8 mouse cellular contexts compared by ENCODE assay signal in genomic region chr5:64878526-64878925, GRCm38 (mm10). TPM values are rescaled to one million over a fixed set of nuclear protein-coding genes. Genes with fewer than 3 reads are reported as not detected.
DNase-seq lines count a peak whose midpoint lies in the region; ATAC-seq and TF ChIP-seq lines count a peak whose summit lies in the region.
"Had no signal": no experiment of that assay in that cellular context is flagged by ENCODE, and none has a peak within 500 bp of the region (broad histone marks: within the 10 kb centered on the region; RNA-seq: fewer than 3 reads in every experiment).

No protein-coding gene starts in this region.

- no peak for DNase-seq in kidney, adult 18-20 months
- peak; percentile 22 for DNase-seq in brain, embryonic 14.5 days (ENCODE audit: low read depth)
- DNase-seq in limb, embryonic 14.5 days (ENCODE audit: low spot score), result peak; percentile 49
- DNase-seq in B cell, adult 2 months, result no peak
- DNase-seq in left cerebral cortex, adult 11 months (ENCODE audit: low spot score), result no peak

- WGBS in kidney, embryonic 14.5 days, result 68% methylated on average over 2 of the region's 2 CpGs
- WGBS in limb, embryonic 14.5 days, result 41% methylated on average over 2 of the region's 2 CpGs

- H3K27me3 ChIP-seq in kidney, embryonic 14.5 days (ENCODE audit: control insufficient read depth, insufficient read depth, low read length), result no peaks in the 10 kb centered on the region
- H3K27me3 ChIP-seq in limb, embryonic 14.5 days (ENCODE audit: control insufficient read depth, insufficient read depth, low read length), result no peaks in the 10 kb centered on the region

- peaks cover 8% of the 10 kb centered on the region; the same call in 1 of the 2 replicates for H3K9me3 ChIP-seq in kidney, embryonic 14.5 days (ENCODE audit: control insufficient read depth, low read length)
- H3K9me3 ChIP-seq in limb, embryonic 14.5 days (ENCODE audit: control insufficient read depth, low read length), result peaks cover 6% of the 10 kb centered on the region; the same call in 1 of the 2 replicates

- no peak for TF ChIP-seq CTCF in brain, embryonic 14.5 days (IDR thresholded peaks at IDR 0.05; ENCODE audit: borderline replicate concordance, extremely low read depth, insufficient read depth, insufficient read length)
- no peak for TF ChIP-seq CTCF in embryonic fibroblast, embryonic 13.5 days (IDR thresholded peaks at IDR 0.05; ENCODE audit: borderline replicate concordance, insufficient read depth, low read length)

- TF ChIP-seq POLR2A in brain, embryonic 14.5 days (IDR thresholded peaks at IDR 0.05; ENCODE audit: borderline replicate concordance, extremely low read depth, insufficient read depth, insufficient read length, poor library complexity, severe bottlenecking), result no peak
- TF ChIP-seq POLR2A in embryonic fibroblast, embryonic 13.5 days (IDR thresholded peaks at IDR 0.05; ENCODE audit: low read depth, low read length), result no peak
- no peak for TF ChIP-seq POLR2A in limb, embryonic 14.5 days (IDR thresholded peaks at IDR 0.05; ENCODE audit: borderline replicate concordance, extremely low read depth, insufficient read depth, insufficient read length)

- H3K27ac ChIP-seq in kidney, embryonic 14.5 days (ENCODE audit: low read depth, low read length), result peak overlapping the region; percentile 49
- H3K27ac ChIP-seq in embryonic fibroblast, embryonic 13.5 days (ENCODE audit: insufficient read depth, low read length), result peak overlapping the region; percentile 96
- H3K27ac ChIP-seq in limb, embryonic 14.5 days (replicated peaks; ENCODE audit: low read depth, low read length), result peak overlapping the region; percentile 73

- no peak overlapping the region for H3K4me3 ChIP-seq in kidney, embryonic 14.5 days (ENCODE audit: low read length)
- no peak overlapping the region for H3K4me3 ChIP-seq in embryonic fibroblast, embryonic 13.5 days (ENCODE audit: insufficient read depth, low read length)
- no peak overlapping the region for H3K4me3 ChIP-seq in limb, embryonic 14.5 days (replicated peaks; ENCODE audit: low read length)

- no peak overlapping the region for H3K4me2 ChIP-seq in kidney, embryonic 14.5 days (replicated peaks; ENCODE audit: low read depth, low read length)
- no peak overlapping the region for H3K4me2 ChIP-seq in limb, embryonic 14.5 days (replicated peaks; ENCODE audit: low read depth, low read length, severe bottlenecking)

- H3K9ac ChIP-seq in kidney, embryonic 14.5 days (ENCODE audit: low read depth, low read length), result no peak overlapping the region
- no peak overlapping the region for H3K9ac ChIP-seq in limb, embryonic 14.5 days (ENCODE audit: low read depth, low read length, severe bottlenecking)

- ATAC-seq in kidney, embryonic 14.5 days (ENCODE audit: low FRiP score, low TSS enrichment), result peak; percentile 11; the same call in 1 of the 2 replicates
- peak; percentile 58 for ATAC-seq in limb, embryonic 14.5 days (ENCODE audit: low FRiP score, low read depth)
- ATAC-seq: inflammation-experienced regulatory T-cells, adult 6 months had no signal

- no peaks in the 10 kb centered on the region for H3K36me3 ChIP-seq in kidney, embryonic 14.5 days (ENCODE audit: control insufficient read depth, insufficient read depth, low read length)
- no peaks in the 10 kb centered on the region for H3K36me3 ChIP-seq in limb, embryonic 14.5 days (ENCODE audit: control insufficient read depth, insufficient read depth, low read length)

- H3K4me1 ChIP-seq in kidney, embryonic 14.5 days (ENCODE audit: control insufficient read depth, insufficient read depth, low read length), result peaks cover 24% of the 10 kb centered on the region
- H3K4me1 ChIP-seq in embryonic fibroblast, embryonic 13.5 days (ENCODE audit: control insufficient read depth, insufficient read depth, low read length), result peaks cover 17% of the 10 kb centered on the region
- H3K4me1 ChIP-seq in limb, embryonic 14.5 days (ENCODE audit: control insufficient read depth, insufficient read depth, low read length), result peaks cover 33% of the 10 kb centered on the region

RNA-seq across cellular contexts. Expression of gene Tlr1, which starts 54.8 kb away (rescaled TPM):
- polyA plus RNA-seq in kidney, embryonic 14.5 days (2014; fragmentation: Nextera tagmentation; extraction: Ambion mirVana), result 0.70 and 0.89 TPM in 2 replicates
- polyA plus RNA-seq in brain, embryonic 14.5 days (2012; rRNA removed), result 0.42 and 0.75 TPM in 2 replicates
- 0.23 and 1.1 TPM in 2 replicates for polyA plus RNA-seq in embryonic fibroblast, embryonic 13.5 days (2011; ENCODE audit: insufficient read length, low read depth, missing spikeins)
- 2.2 TPM in 2 replicates for polyA plus RNA-seq in limb, embryonic 14.5 days (2012; rRNA removed)
- polyA plus RNA-seq in limb, embryonic 14.5 days (2014; fragmentation: Nextera tagmentation; extraction: Ambion mirVana), result 1.0 and 1.8 TPM in 2 replicates

Comparison
In these comparisons a context has a peak if more than half of its experiments do, and no peak if none do; other contexts are left out.
1. DNase-seq: peak in brain, embryonic 14.5 days (single experiment) and limb, embryonic 14.5 days (single experiment); none in kidney, adult 18-20 months (single experiment), B cell, adult 2 months (0 of 2) and left cerebral cortex, adult 11 months (single experiment).
2. Peak in every context shown above with its lines, with median percentiles within 50 percentile points of each other: H3K27ac ChIP-seq.